Mouse (Mus musculus) kidney, adult 8-10 months (tissue): ENCODE data around the gene Gabra1.

ENCODE experiments used
- DNase-seq, 2 experiments: peaks; one replicate each; pipeline ENCODE4 v3.0.0; 2022

The Gabra1 gene

GRCm38 (mm10) chr11:42182825-42183152 is at the start of gene Gabra1:
Gene Gabra1, minus strand, starts transcription at chr11:42182930.
- no peak for DNase-seq

DNA sequence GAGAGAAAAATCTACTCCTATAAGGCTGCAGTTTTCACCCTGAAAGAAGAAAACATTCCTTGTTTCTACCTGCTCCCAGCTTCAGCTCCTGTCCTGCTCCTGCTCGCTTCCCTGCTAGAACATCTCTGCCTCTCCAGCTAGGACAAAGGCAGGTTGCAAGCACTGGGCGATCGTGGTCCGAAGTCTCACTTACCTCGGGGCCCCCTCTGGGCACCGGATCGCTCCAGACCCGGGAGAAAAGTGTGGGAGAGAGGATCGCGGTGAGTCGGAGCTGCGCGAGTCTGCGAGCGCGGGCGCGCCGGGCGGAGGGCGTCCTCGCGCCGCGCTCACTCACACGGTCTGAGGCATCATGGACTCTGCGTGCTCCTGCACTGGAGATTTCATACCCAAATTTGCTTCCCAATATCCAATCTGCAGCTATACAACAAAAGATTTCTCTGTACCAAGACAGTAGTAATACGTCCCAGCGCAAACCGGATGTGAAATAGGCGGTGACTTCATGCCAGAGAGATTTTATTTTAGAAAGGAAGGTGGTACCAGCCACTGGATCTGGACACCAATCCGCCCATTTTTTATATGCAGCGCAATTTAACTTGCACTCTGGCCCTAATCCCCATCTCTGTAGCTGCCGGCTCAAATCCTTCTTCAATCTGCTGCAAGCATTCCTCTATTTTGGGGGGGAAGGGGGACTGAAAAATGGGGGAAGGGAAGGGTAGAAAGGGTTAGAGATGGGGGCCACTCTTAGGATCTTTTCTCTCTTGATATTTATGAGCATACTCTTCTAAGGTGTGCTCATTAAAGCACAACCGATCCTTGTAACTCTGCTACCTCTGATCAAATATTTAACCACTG is 531 bp downstream of the Gabra1 start:
- DNase-seq, result no peak

DNA sequence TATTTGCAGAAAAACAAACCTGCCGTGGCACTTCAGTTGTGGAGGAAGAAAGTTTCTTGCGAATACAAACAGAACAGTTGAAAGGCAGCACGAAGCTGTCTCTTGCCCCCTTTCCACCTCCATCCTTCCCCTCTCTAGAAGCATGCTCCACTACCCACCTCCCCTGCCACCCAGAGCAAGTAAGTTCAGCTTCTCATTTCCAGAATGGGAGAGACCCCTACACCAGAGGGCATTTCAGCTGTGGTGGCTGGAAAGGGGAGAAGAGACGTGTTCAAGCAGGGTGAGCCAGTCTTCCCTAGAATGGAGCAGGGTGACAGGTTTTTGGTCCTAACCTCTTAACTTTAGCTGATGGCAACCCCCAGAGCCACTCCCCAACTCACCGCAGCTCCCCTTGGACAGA is 1.3 kb downstream of the Gabra1 start:
- no peak for DNase-seq

DNA sequence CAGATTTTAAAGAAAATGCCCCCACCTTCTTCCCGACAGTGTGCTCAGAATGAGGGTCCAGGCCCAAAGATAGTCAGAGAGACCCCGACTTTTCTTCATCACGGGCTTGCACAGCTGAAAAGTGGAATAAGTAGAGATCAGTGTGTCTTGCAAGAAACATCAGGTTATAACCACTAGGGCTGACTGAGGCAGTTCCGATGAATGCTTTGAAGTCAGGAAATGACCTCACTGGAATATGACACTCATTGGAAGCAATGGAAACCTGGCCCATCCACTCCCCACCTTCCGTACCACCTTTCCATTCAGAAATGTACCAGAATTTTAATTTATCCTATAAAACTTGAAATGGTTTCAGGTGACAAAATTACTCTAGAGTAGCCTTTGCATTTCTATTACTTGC is 3.2 kb downstream of the Gabra1 start:
- no peak for DNase-seq

DNA sequence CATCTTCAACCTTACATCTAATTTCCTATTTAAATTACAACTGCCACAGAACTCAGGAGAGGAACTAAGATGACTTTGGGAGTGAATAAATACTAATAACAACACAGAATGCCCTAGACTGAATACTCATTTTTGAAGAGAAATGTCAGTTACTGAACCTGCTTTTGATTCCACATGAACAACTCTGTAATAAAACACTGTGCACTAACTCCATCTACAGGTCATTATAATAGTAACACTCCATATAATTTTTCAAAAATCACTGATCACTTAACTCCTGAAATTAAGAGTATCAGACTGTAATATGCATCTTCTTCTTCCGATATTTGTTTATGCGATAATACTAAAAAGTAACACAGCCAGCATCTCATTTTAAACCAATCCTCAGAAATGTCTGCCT is 4.4 kb downstream of the Gabra1 start:
- DNase-seq, result no peak

- DNase-seq, result no peak
These were observed 31.3 kb downstream of the Gabra1 start for GRCm38 (mm10) chr11:42151396-42151795.

DNA sequence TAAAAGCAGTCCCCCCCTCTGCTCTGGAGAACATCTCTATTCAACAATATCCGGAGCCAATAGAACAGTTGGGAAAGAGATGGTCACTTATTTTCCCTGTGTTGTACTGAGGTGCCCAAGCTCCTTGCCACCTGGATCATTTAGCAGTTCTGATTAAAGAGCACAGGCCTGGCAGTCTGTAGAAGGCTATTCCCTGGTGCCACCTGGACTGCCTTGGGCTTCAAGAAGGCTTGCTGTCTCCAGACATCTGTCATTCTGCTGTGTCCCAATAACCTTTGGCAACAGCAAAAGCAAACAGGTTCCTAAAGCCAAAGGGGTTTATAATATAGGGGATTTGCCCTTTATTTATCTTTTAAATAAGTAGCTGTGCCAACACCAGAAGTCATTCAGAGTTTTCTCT is 65.8 kb downstream of the Gabra1 start:
- DNase-seq, result no peak

DNA sequence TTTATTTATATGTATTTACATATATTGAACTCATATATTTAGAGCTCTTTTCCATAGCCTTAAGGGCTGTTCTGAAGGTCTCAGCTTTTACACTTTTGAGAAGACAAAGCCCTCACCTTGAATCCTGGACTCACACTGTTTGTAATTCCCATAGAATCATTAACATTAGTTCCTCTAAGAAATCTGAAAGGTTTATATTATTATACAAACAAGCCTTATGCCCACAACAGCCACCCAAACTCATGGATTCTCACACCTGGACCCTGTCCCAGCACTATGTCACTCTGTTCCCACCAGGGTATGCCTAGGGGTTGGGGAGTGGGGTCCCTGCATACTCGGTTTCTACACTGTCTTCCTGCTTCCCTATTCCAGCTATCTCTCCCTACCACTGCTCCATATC is 72.7 kb downstream of the Gabra1 start:
- no peak for DNase-seq

DNA sequence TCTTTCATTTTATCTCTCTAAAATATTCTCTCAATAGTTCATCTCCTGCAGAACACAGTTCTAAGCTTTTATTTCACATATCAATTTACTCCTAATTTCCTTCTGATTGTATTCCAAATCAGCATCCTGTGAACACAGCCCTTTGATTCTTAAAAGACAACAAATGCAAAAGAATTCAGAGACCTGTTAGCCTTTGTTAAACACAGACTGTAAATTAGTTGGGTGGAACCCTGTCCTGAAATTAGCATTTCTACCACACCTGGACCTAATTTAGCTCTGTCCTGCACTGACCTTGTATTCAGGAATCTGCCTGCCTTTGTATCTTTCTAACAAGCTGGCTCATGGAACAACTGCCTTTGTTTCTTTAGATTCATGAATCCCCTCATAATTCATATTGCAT is 73.1 kb downstream of the Gabra1 start:
- DNase-seq, result no peak

- no peak for DNase-seq
These were observed 87.2 kb downstream of the Gabra1 start for GRCm38 (mm10) chr11:42095556-42095955.
